Mouse (Mus musculus): ENCODE data around the gene Ngef.
"Not testable (repeated sequence)": the region's sequence is repeated elsewhere in the genome, so short reads cannot be mapped to it uniquely, and the experiment has no call there.

Gene Ngef

GRCm38 (mm10) chr1:87471914-87472313 is 101.8 kb downstream of the Ngef start:
- no peak for DNase-seq

- DNase-seq = not testable (repeated sequence)
Measured at GRCm38 (mm10) chr1:87469971-87470370, 103.7 kb downstream of the Ngef start, which contains the start of gene Snorc. TSS of gene Snorc (plus strand) at chr1:87470271.

DNA sequence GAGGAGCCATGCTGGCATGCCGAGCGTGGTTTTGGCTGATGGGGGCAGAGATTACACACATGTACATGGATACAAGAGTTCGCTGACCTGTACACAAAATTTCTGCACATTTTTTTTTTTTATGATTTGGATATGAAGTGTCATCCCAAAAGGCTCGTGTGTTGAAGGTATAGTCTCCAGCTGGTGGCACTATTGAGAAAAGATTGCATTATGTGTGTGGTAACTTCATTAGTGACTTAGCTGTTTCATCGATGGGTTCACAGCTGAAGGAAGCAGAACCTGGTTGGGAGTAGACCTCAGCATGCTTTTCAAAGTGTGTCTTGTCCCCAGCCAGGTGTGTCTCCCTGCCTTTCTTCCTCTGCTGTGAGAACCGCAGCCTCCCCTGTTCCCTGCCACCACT is 105.3 kb downstream of the Ngef start:
- no peak for DNase-seq

GRCm38 (mm10) chr1:87467469-87467868 is 106.2 kb downstream of the Ngef start:
- DNase-seq = no peak

- DNase-seq = not testable (repeated sequence)
Measured at GRCm38 (mm10) chr1:87459856-87460255, 113.8 kb downstream of the Ngef start.

GRCm38 (mm10) chr1:87458045-87458444 is 115.6 kb downstream of the Ngef start:
- no peak for DNase-seq

DNA sequence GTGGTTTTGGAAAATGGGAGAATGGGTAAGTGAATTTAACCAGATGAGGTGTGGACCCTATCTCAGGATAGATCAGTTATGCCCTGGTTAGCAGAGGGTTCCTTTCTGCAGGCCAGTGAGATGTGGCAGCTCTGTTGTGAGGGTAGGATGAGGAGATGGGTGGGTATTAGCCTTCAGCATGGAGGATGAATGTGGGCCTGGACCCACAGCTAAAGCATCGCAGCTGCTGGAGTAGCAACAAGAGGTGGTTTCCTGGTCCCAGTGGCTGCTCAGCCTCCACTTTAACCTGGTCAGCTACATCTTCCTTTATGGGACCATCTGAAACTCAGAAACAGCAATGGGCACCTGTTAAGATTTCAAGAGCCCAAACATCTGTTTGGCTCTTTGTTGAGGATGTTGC is 117.2 kb downstream of the Ngef start:
- no peak for DNase-seq

DNA sequence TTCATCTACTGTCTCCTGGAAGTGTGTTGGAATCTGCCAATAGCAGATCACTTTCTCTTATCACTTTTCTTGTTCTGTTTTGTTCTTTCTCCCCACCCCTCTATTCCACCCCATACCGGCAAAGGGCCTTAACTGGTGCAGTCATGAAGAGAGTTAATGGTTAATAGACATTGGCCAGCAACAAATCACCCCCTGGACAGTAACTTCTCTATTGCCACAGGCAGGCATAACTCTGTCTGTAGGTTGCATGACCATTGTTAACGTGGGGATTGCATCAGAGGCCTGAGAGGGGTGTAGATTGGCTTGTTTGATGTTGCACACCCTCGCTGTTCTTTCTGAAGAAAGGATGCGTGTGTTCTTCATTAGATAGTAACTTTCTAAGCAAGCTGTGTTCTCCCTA is 124.2 kb downstream of the Ngef start:
- no peak for DNase-seq

DNA sequence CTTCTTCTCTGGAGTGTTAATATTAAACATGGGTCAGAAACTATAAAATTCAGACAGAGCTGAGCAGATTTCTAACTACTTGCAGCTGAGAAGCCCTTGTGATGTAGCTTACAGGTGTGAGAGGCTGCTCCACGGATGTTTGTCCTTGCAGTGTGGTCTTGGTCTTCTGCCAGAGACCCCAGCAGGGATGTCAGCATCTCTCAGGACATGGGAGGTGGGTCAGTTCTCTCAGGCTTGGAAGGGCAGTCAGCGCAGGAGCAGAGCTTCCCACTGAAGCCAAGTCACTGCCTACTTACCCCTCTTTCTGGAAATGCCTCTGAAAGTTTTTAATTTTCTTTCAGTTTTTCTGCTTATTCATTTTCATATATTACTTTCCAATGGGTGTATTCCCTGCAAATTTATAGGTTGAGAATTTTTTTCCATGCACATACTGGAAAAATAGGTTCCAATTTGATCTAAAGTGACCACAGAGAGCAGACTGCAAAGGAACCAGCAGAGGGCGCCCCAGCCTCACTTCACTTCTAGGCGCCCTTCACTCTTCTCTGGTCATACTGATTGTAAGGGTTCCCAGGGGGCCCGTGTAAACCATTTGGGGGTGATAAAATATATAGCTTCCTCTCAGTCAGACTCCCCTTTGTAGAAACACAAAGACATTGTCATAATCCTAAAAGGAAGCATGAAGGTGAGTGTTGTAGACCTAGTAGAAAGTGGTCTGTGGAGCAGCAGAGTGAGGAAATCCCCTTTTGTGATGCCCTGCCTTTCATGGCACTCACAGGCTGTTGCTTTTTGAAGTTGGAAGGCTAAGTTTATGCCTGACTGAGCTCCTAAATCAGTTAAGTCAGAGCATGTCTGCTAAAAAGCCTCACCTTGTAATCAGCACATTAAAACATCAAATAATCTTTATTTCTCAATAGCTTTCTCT is 126.2 kb downstream of the Ngef start:
- peak; percentile 26 to 28 for DNase-seq

GRCm38 (mm10) chr1:87436583-87436982 is 137.1 kb downstream of the Ngef start:
- no peak for DNase-seq

- no peak for DNase-seq
Measured at GRCm38 (mm10) chr1:87435125-87435524, 138.5 kb downstream of the Ngef start.
